Mouse (Mus musculus): ENCODE data around the gene Cdkl3.

DNA sequence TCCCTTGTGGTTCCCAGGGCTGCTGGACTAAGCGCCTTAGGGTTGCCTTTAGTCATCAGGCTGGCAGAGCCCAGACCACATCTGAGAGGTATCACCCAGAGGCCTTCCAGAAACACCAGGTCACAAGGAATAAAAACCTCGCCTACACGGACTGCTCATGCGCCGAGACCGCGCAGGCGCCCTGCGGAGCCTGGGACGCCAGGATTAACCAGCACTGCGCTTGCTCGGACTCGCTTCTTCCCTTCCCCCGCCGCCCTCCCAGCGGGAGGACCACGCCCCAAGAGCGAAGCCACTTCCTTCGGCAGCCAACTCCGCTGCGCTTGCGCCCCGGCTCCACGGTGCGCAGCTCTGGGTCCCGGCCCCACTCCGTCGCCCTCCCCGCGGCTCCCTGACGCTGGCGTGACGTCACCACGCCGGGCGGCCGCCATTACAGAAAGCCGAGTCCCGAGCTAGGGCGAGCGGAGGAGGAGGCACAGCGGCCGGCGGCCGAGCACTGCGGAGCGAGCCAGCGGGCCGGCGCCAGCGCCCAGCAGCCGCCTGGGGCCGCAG lies 94.5 kb downstream of the Cdkl3 start, which contains the start of gene Ppp2ca:
- no peak for TF ChIP-seq CTCF (IDR thresholded peaks at IDR 0.05; ENCODE audit: low read depth)
- TF ChIP-seq EP300 (IDR thresholded peaks at IDR 0.05; ENCODE audit: low read depth) = no peak

All from liver, embryonic 14.5 days (tissue).